Mouse (Mus musculus) embryonic facial prominence, embryonic 12.5 days (tissue): ENCODE data around the gene Ctsk. TPM values are rescaled to one million over a fixed set of nuclear protein-coding genes. Genes with fewer than 3 reads are reported as not detected.
A peak's percentile ranks its signal among the peaks of the same experiment; 100 is the strongest.

Source experiments
- ATAC-seq: fragments of 200-750 bp; cut with Nextera tagmentation; 2 replicates; pipeline ENCODE4 v1.8.0; 2017; ENCODE audit not compliant: insufficient number of reproducible peaks, insufficient read depth, low FRiP score, low TSS enrichment
- H3K27ac ChIP-seq: fragments of 300-500 bp; sonication (generic); 2 replicates; pipeline ENCODE4 v1.5.1; 2016; ENCODE audit warnings: mild to moderate bottlenecking
- H3K27me3 ChIP-seq: fragments of 300-500 bp; sonication (generic); 2 replicates; pipeline ENCODE4 v1.6.1; 2016; ENCODE audit warnings: mild to moderate bottlenecking, moderate library complexity
- H3K36me3 ChIP-seq: fragments of 300-500 bp; sonication (generic); 2 replicates; pipeline ENCODE4 v1.6.1; 2016; ENCODE audit warnings: mild to moderate bottlenecking
- H3K4me1 ChIP-seq: fragments of 300-500 bp; sonication (generic); 2 replicates; pipeline ENCODE4 v1.6.1; 2016
- H3K4me2 ChIP-seq: fragments of 300-500 bp; sonication (generic); replicated peaks from 2 replicates; pipeline ENCODE4 v1.6.1; 2016; ENCODE audit warnings: mild to moderate bottlenecking, moderate library complexity
- H3K4me3 ChIP-seq: fragments of 300-500 bp; sonication (generic); 2 replicates; pipeline ENCODE4 v1.5.1; 2016; ENCODE audit warnings: mild to moderate bottlenecking
- H3K9ac ChIP-seq: fragments of 300-500 bp; sonication (generic); 2 replicates; pipeline ENCODE4 v1.6.1; 2016; ENCODE audit warnings: mild to moderate bottlenecking, moderate library complexity
- H3K9me3 ChIP-seq: fragments of 300-500 bp; sonication (generic); 2 replicates; pipeline ENCODE4 v1.6.1; 2016; ENCODE audit warnings: mild to moderate bottlenecking, moderate library complexity
- WGBS: fragments of 180-500 bp; shearing (Covaris S2); methylation state at CpG from one replicate; pipeline ENCODE4 v1.1.7; 2016; 5-methylcytosine and 5-hydroxymethylcytosine counted together
- polyA plus RNA-seq: library from polyadenylated mRNA; unstranded; fragments of >200 nt; fragmentation: Nextera tagmentation; extraction: Ambion mirVana; gene quantifications from 2 replicates; pipeline ENCODE4 v1.2.1, GENCODE M21; 2016

The Ctsk gene
- polyA plus RNA-seq, 1 experiment from 2014 or later: 25.7 TPM

- H3K9me3 ChIP-seq: no peaks in the 10 kb centered on the region
- 0 out of 2 replicates have a peak overlapping the region, but pooled peaks have one; percentile 48 for H3K4me2 ChIP-seq
- no peak overlapping the region for H3K4me3 ChIP-seq
- 82% methylated on average over 2 of the region's 2 CpGs for WGBS
- H3K27me3 ChIP-seq: no peaks in the 10 kb centered on the region
- peaks cover 21% of the 10 kb centered on the region for H3K36me3 ChIP-seq
- no peak overlapping the region for H3K9ac ChIP-seq
- no peak overlapping the region for H3K27ac ChIP-seq
- H3K4me1 ChIP-seq: peaks cover 20% of the 10 kb centered on the region; the same call in 1 of the 2 replicates
- ATAC-seq: no peak
Measured at GRCm38 (mm10) chr3:95498229-95498628, 827 bp upstream of the Ctsk start.

GRCm38 (mm10) chr3:95499496-95500140 lies 562 bp downstream of the Ctsk start:
- peak overlapping the region; percentile 28 for H3K4me3 ChIP-seq
- peak overlapping the region; percentile 87 for H3K27ac ChIP-seq
- H3K9ac ChIP-seq: peak overlapping the region; percentile 39
- H3K4me2 ChIP-seq: peak overlapping the region; percentile 48
- no peaks in the 10 kb centered on the region for H3K27me3 ChIP-seq
- 24% methylated on average over 10 of the region's 10 CpGs for WGBS
- H3K9me3 ChIP-seq: no peaks in the 10 kb centered on the region
- no peak for ATAC-seq
- H3K4me1 ChIP-seq: peaks cover 13% of the 10 kb centered on the region; the same call in 1 of the 2 replicates
- H3K36me3 ChIP-seq: peaks cover 13% of the 10 kb centered on the region; the same call in 1 of the 2 replicates

GRCm38 (mm10) chr3:95502312-95502711 lies 3.3 kb downstream of the Ctsk start:
- WGBS: 45% methylated on average over 2 of the region's 2 CpGs
- no peak for ATAC-seq
- H3K9ac ChIP-seq: no peak overlapping the region
- H3K27ac ChIP-seq: no peak overlapping the region
- no peak overlapping the region for H3K4me3 ChIP-seq
- H3K9me3 ChIP-seq: no peaks in the 10 kb centered on the region
- H3K27me3 ChIP-seq: no peaks in the 10 kb centered on the region
- peaks cover 12% of the 10 kb centered on the region; the same call in 1 of the 2 replicates for H3K36me3 ChIP-seq
- H3K4me2 ChIP-seq: no peak overlapping the region
- H3K4me1 ChIP-seq: peaks cover 13% of the 10 kb centered on the region; the same call in 1 of the 2 replicates

- no peaks in the 10 kb centered on the region for H3K27me3 ChIP-seq
- no peak for ATAC-seq
- H3K4me3 ChIP-seq: no peak overlapping the region
- H3K27ac ChIP-seq: no peak overlapping the region
- no peaks in the 10 kb centered on the region for H3K9me3 ChIP-seq
- H3K36me3 ChIP-seq: peaks cover 8% of the 10 kb centered on the region; the same call in 1 of the 2 replicates
- 77% methylated on average over 6 of the region's 6 CpGs for WGBS
- H3K4me1 ChIP-seq: no peaks in the 10 kb centered on the region
- H3K9ac ChIP-seq: no peak overlapping the region
- no peak overlapping the region for H3K4me2 ChIP-seq
Measured at GRCm38 (mm10) chr3:95509348-95509747, 10.3 kb downstream of the Ctsk start.

GRCm38 (mm10) chr3:95511611-95512180 lies 12.6 kb downstream of the Ctsk start:
- H3K27ac ChIP-seq: no peak overlapping the region
- no peaks in the 10 kb centered on the region for H3K27me3 ChIP-seq
- H3K4me3 ChIP-seq: no peak overlapping the region
- H3K9ac ChIP-seq: no peak overlapping the region
- H3K36me3 ChIP-seq: peaks cover 8% of the 10 kb centered on the region; the same call in 1 of the 2 replicates
- no peak for ATAC-seq
- H3K4me2 ChIP-seq: no peak overlapping the region
- no peaks in the 10 kb centered on the region for H3K9me3 ChIP-seq
- WGBS: 76% methylated on average over 9 of the region's 9 CpGs
- H3K4me1 ChIP-seq: no peaks in the 10 kb centered on the region

GRCm38 (mm10) chr3:95516614-95517041 lies 17.6 kb downstream of the Ctsk start:
- Histone ChIP-seq H3K27me3 (no peaks in the 10 kb centered on the region), H3K4me3 (no peak overlapping the region), H3K36me3 (no peaks in the 10 kb centered on the region), H3K4me1 (peaks cover 4% of the 10 kb centered on the region; the same call in 1 of the 2 replicates), H3K27ac (no peak overlapping the region), H3K4me2 (no peak overlapping the region), H3K9ac (no peak overlapping the region), H3K9me3 (no peaks in the 10 kb centered on the region)
- WGBS: 88% methylated on average over 3 of the region's 3 CpGs
- ATAC-seq: no peak

GRCm38 (mm10) chr3:95517493-95517898 lies 18.4 kb downstream of the Ctsk start:
- H3K4me2 ChIP-seq: no peak overlapping the region
- 27% methylated on average over 10 of the region's 10 CpGs for WGBS
- H3K9me3 ChIP-seq: no peaks in the 10 kb centered on the region
- no peaks in the 10 kb centered on the region for H3K36me3 ChIP-seq
- no peaks in the 10 kb centered on the region for H3K27me3 ChIP-seq
- H3K27ac ChIP-seq: no peak overlapping the region
- peaks cover 4% of the 10 kb centered on the region; the same call in 1 of the 2 replicates for H3K4me1 ChIP-seq
- peak overlapping the region; percentile 19; the same call in 1 of the 2 replicates for H3K9ac ChIP-seq
- no peak for ATAC-seq
- H3K4me3 ChIP-seq: no peak overlapping the region

- ATAC-seq: no peak
- WGBS: 79% methylated on average over 7 of the region's 7 CpGs
Measured at GRCm38 (mm10) chr3:95518891-95519290, 19.8 kb downstream of the Ctsk start.

GRCm38 (mm10) chr3:95519315-95519714 lies 20.3 kb downstream of the Ctsk start:
- H3K36me3 ChIP-seq: no peaks in the 10 kb centered on the region
- H3K4me2 ChIP-seq: no peak overlapping the region
- H3K9me3 ChIP-seq: no peaks in the 10 kb centered on the region
- H3K9ac ChIP-seq: no peak overlapping the region
- 67% methylated on average over 2 of the region's 2 CpGs for WGBS
- H3K4me1 ChIP-seq: peaks cover 4% of the 10 kb centered on the region; the same call in 1 of the 2 replicates
- ATAC-seq: no peak
- no peaks in the 10 kb centered on the region for H3K27me3 ChIP-seq
- no peak overlapping the region for H3K27ac ChIP-seq
- no peak overlapping the region for H3K4me3 ChIP-seq

More at GRCm38 (mm10) chr3:95518891-95519290, 19.8 kb downstream of the Ctsk start:
- no peak overlapping the region for H3K4me3 ChIP-seq
- no peak overlapping the region for H3K27ac ChIP-seq
- H3K4me1 ChIP-seq: peaks cover 4% of the 10 kb centered on the region; the same call in 1 of the 2 replicates
- no peak overlapping the region for H3K9ac ChIP-seq
- H3K27me3 ChIP-seq: no peaks in the 10 kb centered on the region
- no peak overlapping the region for H3K4me2 ChIP-seq
- H3K36me3 ChIP-seq: no peaks in the 10 kb centered on the region
- H3K9me3 ChIP-seq: no peaks in the 10 kb centered on the region

- no peak overlapping the region for H3K27ac ChIP-seq
- 82% methylated on average over 3 of the region's 3 CpGs for WGBS
- H3K9ac ChIP-seq: no peak overlapping the region
- no peak for ATAC-seq
- H3K27me3 ChIP-seq: no peaks in the 10 kb centered on the region
- H3K4me3 ChIP-seq: no peak overlapping the region
- no peak overlapping the region for H3K4me2 ChIP-seq
- peaks cover 4% of the 10 kb centered on the region; the same call in 1 of the 2 replicates for H3K4me1 ChIP-seq
- no peaks in the 10 kb centered on the region for H3K9me3 ChIP-seq
- no peaks in the 10 kb centered on the region for H3K36me3 ChIP-seq
Measured at GRCm38 (mm10) chr3:95520100-95520499, 21.0 kb downstream of the Ctsk start.

- H3K27me3 ChIP-seq: no peaks in the 10 kb centered on the region
- H3K4me3 ChIP-seq: no peak overlapping the region
- H3K36me3 ChIP-seq: no peaks in the 10 kb centered on the region
- no peak overlapping the region for H3K9ac ChIP-seq
- H3K9me3 ChIP-seq: no peaks in the 10 kb centered on the region
- H3K27ac ChIP-seq: no peak overlapping the region
- H3K4me1 ChIP-seq: peaks cover 4% of the 10 kb centered on the region; the same call in 1 of the 2 replicates
- H3K4me2 ChIP-seq: no peak overlapping the region
- 91% methylated on average over 10 of the region's 10 CpGs for WGBS
- no peak for ATAC-seq
Measured at GRCm38 (mm10) chr3:95521168-95521567, 22.1 kb downstream of the Ctsk start.

- no peak for ATAC-seq
- no peaks in the 10 kb centered on the region for H3K27me3 ChIP-seq
- no peak overlapping the region for H3K9ac ChIP-seq
- peak overlapping the region; percentile 48; the same call in 1 of the 2 replicates for H3K27ac ChIP-seq
- no peaks in the 10 kb centered on the region for H3K36me3 ChIP-seq
- H3K4me1 ChIP-seq: no peaks in the 10 kb centered on the region
- WGBS: 50% methylated on average over 3 of the region's 3 CpGs
- H3K4me2 ChIP-seq: no peak overlapping the region
- no peak overlapping the region for H3K4me3 ChIP-seq
- no peaks in the 10 kb centered on the region for H3K9me3 ChIP-seq
Measured at GRCm38 (mm10) chr3:95523662-95524061, 24.6 kb downstream of the Ctsk start.
